Mouse (Mus musculus) megakaryocyte-erythroid progenitor cell, adult 5-6 weeks (primary cell): Measurements from ENCODE around the gene Cwh43. TPM values are rescaled to one million over a fixed set of nuclear protein-coding genes. Genes with fewer than 3 reads are reported as not detected.
"Not testable (repeated sequence)": the region's sequence is repeated elsewhere in the genome, so short reads cannot be mapped to it uniquely, and the experiment has no call there.

Experiments
- ATAC-seq: replicated peaks from 2 replicates; pipeline ENCODE4 v1.8.0; 2016; ENCODE audit warnings: mild to moderate bottlenecking, inconsistent platforms; ENCODE audit not compliant: severe bottlenecking, poor library complexity, low FRiP score, low TSS enrichment
- total RNA-seq, 2 experiments: library from RNA; stranded (forward) in 1 of 2; stranded (reverse) in 1 of 2; fragments of 200-1000, 215-1000 nt in 1 of 2; fragments of >200 nt in 1 of 2; fragmentation: Nextera tagmentation in 1 of 2; gene quantifications; 2 replicates each; pipeline ENCODE4 v1.2.3; 2014 to 2017

Cwh43 gene
- total RNA-seq, 2 experiments from 2014 or later: not detected

GRCm38 (mm10) chr5:73468462-73469433, 62.9 kb downstream of the Cwh43 start:
- ATAC-seq: no peak

- ATAC-seq: no peak
Measured at GRCm38 (mm10) chr5:73474412-73475405, 68.8 kb downstream of the Cwh43 start.

GRCm38 (mm10) chr5:73480700-73481099, 74.8 kb downstream of the Cwh43 start, which contains the start of gene Dcun1d4:
Dcun1d4 (plus strand) TSS chr5:73481000.
- ATAC-seq: no peak

- no peak for ATAC-seq
Measured at GRCm38 (mm10) chr5:73481401-73481800, 75.5 kb downstream of the Cwh43 start.

GRCm38 (mm10) chr5:73482381-73482780, 76.5 kb downstream of the Cwh43 start:
- ATAC-seq: not testable (repeated sequence)

GRCm38 (mm10) chr5:73484016-73484615, 78.2 kb downstream of the Cwh43 start:
- ATAC-seq: no peak

- no peak for ATAC-seq
Measured at GRCm38 (mm10) chr5:73486451-73486850, 80.6 kb downstream of the Cwh43 start.

- no peak for ATAC-seq
Measured at GRCm38 (mm10) chr5:73489915-73490314, 84.0 kb downstream of the Cwh43 start.

- ATAC-seq: peak; percentile 94
Measured at GRCm38 (mm10) chr5:73490596-73491073, 84.8 kb downstream of the Cwh43 start.

GRCm38 (mm10) chr5:73491074-73491836, 85.4 kb downstream of the Cwh43 start:
- ATAC-seq: no peak

GRCm38 (mm10) chr5:73491837-73492720, 86.2 kb downstream of the Cwh43 start:
- peak; percentile 74 for ATAC-seq

- ATAC-seq: no peak
Measured at GRCm38 (mm10) chr5:73497401-73497800, 91.5 kb downstream of the Cwh43 start.

- ATAC-seq: no peak
Measured at GRCm38 (mm10) chr5:73498559-73498958, 92.7 kb downstream of the Cwh43 start.

- no peak for ATAC-seq
Measured at GRCm38 (mm10) chr5:73500867-73501440, 95.1 kb downstream of the Cwh43 start.

- ATAC-seq: no peak
Measured at GRCm38 (mm10) chr5:73502422-73502821, 96.5 kb downstream of the Cwh43 start.
